Mouse (Mus musculus): ENCODE results near the gene Nxpe4. TPM values are rescaled to one million over a fixed set of nuclear protein-coding genes. Genes with fewer than 3 reads are reported as not detected.

The Nxpe4 gene
- polyA plus RNA-seq, 1 experiment from 2014 or later: 6.1 TPM

GRCm38 (mm10) chr9:48245525-48245924 is 83.7 kb downstream of the Nxpe4 start:
- DNase-seq (ENCODE audit: low spot score) (peak; percentile 39), ATAC-seq (no peak)
- 48% methylated on average over 1 of the region's 1 CpGs for WGBS
- H3K9ac ChIP-seq (ENCODE audit: low read length): no peak overlapping the region
- H3K27ac ChIP-seq (ENCODE audit: low read depth, low read length): no peak overlapping the region
- no peaks in the 10 kb centered on the region for H3K36me3 ChIP-seq (ENCODE audit: control insufficient read depth, insufficient read depth, low read length)
- no peaks in the 10 kb centered on the region for H3K27me3 ChIP-seq (replicated peaks; ENCODE audit: control insufficient read depth, insufficient read depth, low read length)
- no peak overlapping the region for H3K4me2 ChIP-seq (ENCODE audit: low read length)
- peaks cover 6% of the 10 kb centered on the region for H3K4me1 ChIP-seq (ENCODE audit: control insufficient read depth, insufficient read depth, low read length)
- H3K9me3 ChIP-seq (replicated peaks; ENCODE audit: control insufficient read depth, low read length): no peaks in the 10 kb centered on the region
- H3K4me3 ChIP-seq (ENCODE audit: low read depth, low read length): no peak overlapping the region

GRCm38 (mm10) chr9:48247276-48247675 is 85.5 kb downstream of the Nxpe4 start:
- Histone ChIP-seq H3K9me3 (replicated peaks; ENCODE audit: control insufficient read depth, low read length) (no peaks in the 10 kb centered on the region), H3K9ac (ENCODE audit: low read length) (no peak overlapping the region), H3K4me3 (ENCODE audit: low read depth, low read length) (no peak overlapping the region), H3K4me1 (ENCODE audit: control insufficient read depth, insufficient read depth, low read length) (peaks cover 8% of the 10 kb centered on the region), H3K4me2 (ENCODE audit: low read length) (no peak overlapping the region), H3K27ac (ENCODE audit: low read depth, low read length) (no peak overlapping the region), H3K36me3 (ENCODE audit: control insufficient read depth, insufficient read depth, low read length) (no peaks in the 10 kb centered on the region), H3K27me3 (replicated peaks; ENCODE audit: control insufficient read depth, insufficient read depth, low read length) (no peaks in the 10 kb centered on the region)
- 31% methylated on average over 5 of the region's 5 CpGs for WGBS
- peak; percentile 37 for DNase-seq (ENCODE audit: low spot score)
- ATAC-seq: no peak

GRCm38 (mm10) chr9:48252236-48252635 is 90.4 kb downstream of the Nxpe4 start:
- Histone ChIP-seq H3K36me3 (ENCODE audit: control insufficient read depth, insufficient read depth, low read length) (no peaks in the 10 kb centered on the region), H3K27me3 (replicated peaks; ENCODE audit: control insufficient read depth, insufficient read depth, low read length) (no peaks in the 10 kb centered on the region), H3K27ac (ENCODE audit: low read depth, low read length) (no peak overlapping the region), H3K9me3 (replicated peaks; ENCODE audit: control insufficient read depth, low read length) (no peaks in the 10 kb centered on the region), H3K9ac (ENCODE audit: low read length) (no peak overlapping the region), H3K4me2 (ENCODE audit: low read length) (no peak overlapping the region), H3K4me1 (ENCODE audit: control insufficient read depth, insufficient read depth, low read length) (0 out of 2 replicates have a peak, but pooled peaks cover 2% of the 10 kb centered on the region), H3K4me3 (ENCODE audit: low read depth, low read length) (no peak overlapping the region)
- WGBS: 13% methylated on average over 8 of the region's 8 CpGs
- ATAC-seq (no peak), DNase-seq (ENCODE audit: low spot score) (no peak)

GRCm38 (mm10) chr9:48257001-48257400 is 95.2 kb downstream of the Nxpe4 start:
- H3K9me3 ChIP-seq (replicated peaks; ENCODE audit: control insufficient read depth, low read length): no peaks in the 10 kb centered on the region

GRCm38 (mm10) chr9:48257741-48258423 is 96.1 kb downstream of the Nxpe4 start:
- ATAC-seq (peak; percentile 54; the same call in 1 of the 2 replicates), DNase-seq (ENCODE audit: low spot score) (peak; percentile 92)
- Histone ChIP-seq H3K27me3 (replicated peaks; ENCODE audit: control insufficient read depth, insufficient read depth, low read length) (0 out of 2 replicates have a peak, but pooled peaks cover 4% of the 10 kb centered on the region), H3K9me3 (replicated peaks; ENCODE audit: control insufficient read depth, low read length) (no peaks in the 10 kb centered on the region), H3K9ac (ENCODE audit: low read length) (no peak overlapping the region), H3K4me1 (ENCODE audit: control insufficient read depth, insufficient read depth, low read length) (no peaks in the 10 kb centered on the region), H3K4me3 (ENCODE audit: low read depth, low read length) (no peak overlapping the region), H3K36me3 (ENCODE audit: control insufficient read depth, insufficient read depth, low read length) (no peaks in the 10 kb centered on the region), H3K4me2 (ENCODE audit: low read length) (no peak overlapping the region), H3K27ac (ENCODE audit: low read depth, low read length) (no peak overlapping the region)
- WGBS: 33% methylated on average over 12 of the region's 12 CpGs

More at GRCm38 (mm10) chr9:48257001-48257400, 95.2 kb downstream of the Nxpe4 start:
- H3K9ac ChIP-seq (ENCODE audit: low read length): no peak overlapping the region
- 72% methylated on average over 9 of the region's 9 CpGs for WGBS
- ATAC-seq (no peak), DNase-seq (ENCODE audit: low spot score) (no peak)
- no peak overlapping the region for H3K27ac ChIP-seq (ENCODE audit: low read depth, low read length)
- H3K4me1 ChIP-seq (ENCODE audit: control insufficient read depth, insufficient read depth, low read length): 0 out of 2 replicates have a peak, but pooled peaks cover 2% of the 10 kb centered on the region
- H3K36me3 ChIP-seq (ENCODE audit: control insufficient read depth, insufficient read depth, low read length): no peaks in the 10 kb centered on the region
- H3K27me3 ChIP-seq (replicated peaks; ENCODE audit: control insufficient read depth, insufficient read depth, low read length): 0 out of 2 replicates have a peak, but pooled peaks cover 4% of the 10 kb centered on the region
- H3K4me3 ChIP-seq (ENCODE audit: low read depth, low read length): no peak overlapping the region
- no peak overlapping the region for H3K4me2 ChIP-seq (ENCODE audit: low read length)

- 0 out of 2 replicates have a peak, but pooled peaks cover 4% of the 10 kb centered on the region for H3K27me3 ChIP-seq (replicated peaks; ENCODE audit: control insufficient read depth, insufficient read depth, low read length)
- no peak overlapping the region for H3K9ac ChIP-seq (ENCODE audit: low read length)
- no peak for ATAC-seq
- H3K4me1 ChIP-seq (ENCODE audit: control insufficient read depth, insufficient read depth, low read length): peaks cover 5% of the 10 kb centered on the region; the same call in 1 of the 2 replicates
- 79% methylated on average over 6 of the region's 6 CpGs for WGBS
- no peak overlapping the region for H3K4me3 ChIP-seq (ENCODE audit: low read depth, low read length)
- no peak for DNase-seq (ENCODE audit: low spot score)
- H3K27ac ChIP-seq (ENCODE audit: low read depth, low read length): no peak overlapping the region
- H3K9me3 ChIP-seq (replicated peaks; ENCODE audit: control insufficient read depth, low read length): no peaks in the 10 kb centered on the region
- no peak overlapping the region for H3K4me2 ChIP-seq (ENCODE audit: low read length)
- H3K36me3 ChIP-seq (ENCODE audit: control insufficient read depth, insufficient read depth, low read length): no peaks in the 10 kb centered on the region
Measured at GRCm38 (mm10) chr9:48264616-48265015, 102.8 kb downstream of the Nxpe4 start.

GRCm38 (mm10) chr9:48265491-48265890 is 103.7 kb downstream of the Nxpe4 start:
- Histone ChIP-seq H3K9me3 (replicated peaks; ENCODE audit: control insufficient read depth, low read length) (no peaks in the 10 kb centered on the region), H3K4me1 (ENCODE audit: control insufficient read depth, insufficient read depth, low read length) (peaks cover 5% of the 10 kb centered on the region; the same call in 1 of the 2 replicates), H3K27ac (ENCODE audit: low read depth, low read length) (no peak overlapping the region), H3K4me2 (ENCODE audit: low read length) (no peak overlapping the region), H3K27me3 (replicated peaks; ENCODE audit: control insufficient read depth, insufficient read depth, low read length) (no peaks in the 10 kb centered on the region), H3K36me3 (ENCODE audit: control insufficient read depth, insufficient read depth, low read length) (no peaks in the 10 kb centered on the region), H3K9ac (ENCODE audit: low read length) (no peak overlapping the region), H3K4me3 (ENCODE audit: low read depth, low read length) (no peak overlapping the region)
- WGBS: 38% methylated on average over 4 of the region's 4 CpGs
- DNase-seq (ENCODE audit: low spot score): peak; percentile 48
- ATAC-seq: no peak

GRCm38 (mm10) chr9:48266286-48267027 is 104.6 kb downstream of the Nxpe4 start:
- Histone ChIP-seq H3K36me3 (ENCODE audit: control insufficient read depth, insufficient read depth, low read length) (no peaks in the 10 kb centered on the region), H3K4me1 (ENCODE audit: control insufficient read depth, insufficient read depth, low read length) (peaks cover 5% of the 10 kb centered on the region; the same call in 1 of the 2 replicates), H3K4me3 (ENCODE audit: low read depth, low read length) (peak overlapping the region; percentile 39), H3K4me2 (ENCODE audit: low read length) (peak overlapping the region; percentile 93), H3K9me3 (replicated peaks; ENCODE audit: control insufficient read depth, low read length) (no peaks in the 10 kb centered on the region), H3K9ac (ENCODE audit: low read length) (peak overlapping the region; percentile 61), H3K27me3 (replicated peaks; ENCODE audit: control insufficient read depth, insufficient read depth, low read length) (no peaks in the 10 kb centered on the region), H3K27ac (ENCODE audit: low read depth, low read length) (no peak overlapping the region)
- DNase-seq (ENCODE audit: low spot score): peak; percentile 89
- WGBS: 10% methylated on average over 21 of the region's 21 CpGs
- peak; percentile 94 for ATAC-seq

All from forebrain, embryonic 14.5 days (tissue).